Mouse (Mus musculus) neural tube, embryonic 14.5 days (tissue): ENCODE data around the gene Mvb12b. TPM values are rescaled to one million over a fixed set of nuclear protein-coding genes. Genes with fewer than 3 reads are reported as not detected.

Experiments
- ATAC-seq: fragments of 200-750 bp; cut with Nextera tagmentation; 2 replicates; pipeline ENCODE4 v1.8.0; 2017; ENCODE audit warnings: low read depth, mild to moderate bottlenecking, moderate TSS enrichment, moderate library complexity
- H3K27ac ChIP-seq: fragments of 300-500 bp; sonication (generic); 2 replicates; pipeline ENCODE4 v1.5.1; 2014; ENCODE audit warnings: low read depth, mild to moderate bottlenecking, control low read depth, low read length, moderate library complexity, mixed read lengths
- H3K27me3 ChIP-seq: fragments of 300-500 bp; sonication (generic); 2 replicates; pipeline ENCODE4 v1.6.1; 2014; ENCODE audit warnings: low read length; ENCODE audit not compliant: control insufficient read depth, insufficient read depth
- H3K36me3 ChIP-seq: fragments of 300-500 bp; sonication (generic); 2 replicates; pipeline ENCODE4 v1.6.1; 2014; ENCODE audit warnings: low read length, mixed read lengths; ENCODE audit not compliant: control insufficient read depth, insufficient read depth
- H3K4me1 ChIP-seq: fragments of 300-500 bp; sonication (generic); 2 replicates; pipeline ENCODE4 v1.6.1; 2014; ENCODE audit warnings: low read length; ENCODE audit not compliant: control insufficient read depth, insufficient read depth
- H3K4me2 ChIP-seq: fragments of 300-500 bp; sonication (generic); 2 replicates; pipeline ENCODE4 v1.6.1; 2014; ENCODE audit warnings: mild to moderate bottlenecking, low read depth, low read length, control low read depth
- H3K4me3 ChIP-seq: fragments of 300-500 bp; sonication (generic); 2 replicates; pipeline ENCODE4 v1.5.1; 2014; ENCODE audit warnings: low read depth, low read length, control low read depth, mixed read lengths
- H3K9ac ChIP-seq: fragments of 300-500 bp; sonication (generic); replicated peaks from 2 replicates; pipeline ENCODE4 v1.6.1; 2014; ENCODE audit warnings: low read depth, mild to moderate bottlenecking, control low read depth, low read length, mixed read lengths
- H3K9me3 ChIP-seq: fragments of 300-500 bp; sonication (generic); 2 replicates; pipeline ENCODE4 v1.6.1; 2016; ENCODE audit warnings: low read length; ENCODE audit not compliant: control insufficient read depth
- WGBS: fragments of 180-500 bp; shearing (Covaris S2); extraction: QIAGEN DNeasy Blood & Tissue Kit; methylation state at CpG from one replicate; pipeline ENCODE4 v1.1.7; 2014; 5-methylcytosine and 5-hydroxymethylcytosine counted together
- polyA plus RNA-seq: library from polyadenylated mRNA; unstranded; fragments of >200 nt; fragmentation: Nextera tagmentation; extraction: Ambion mirVana; gene quantifications from 2 replicates; pipeline ENCODE4 v1.2.1, GENCODE M21; 2014

Mvb12b gene
- polyA plus RNA-seq, 1 experiment from 2014 or later: 54.0 TPM

- ATAC-seq: peak; percentile 9; the same call in 1 of the 2 replicates
- no peaks in the 10 kb centered on the region for H3K27me3 ChIP-seq
- H3K27ac ChIP-seq: no peak overlapping the region
- 41% methylated on average over 23 of the region's 23 CpGs for WGBS
- H3K4me2 ChIP-seq: no peak overlapping the region
- H3K36me3 ChIP-seq: no peaks in the 10 kb centered on the region
- no peaks in the 10 kb centered on the region for H3K4me1 ChIP-seq
- H3K9me3 ChIP-seq: no peaks in the 10 kb centered on the region
- no peak overlapping the region for H3K9ac ChIP-seq
- no peak overlapping the region for H3K4me3 ChIP-seq
These were observed 198.4 kb downstream of the Mvb12b start for GRCm38 (mm10) chr2:33689155-33689879.

DNA sequence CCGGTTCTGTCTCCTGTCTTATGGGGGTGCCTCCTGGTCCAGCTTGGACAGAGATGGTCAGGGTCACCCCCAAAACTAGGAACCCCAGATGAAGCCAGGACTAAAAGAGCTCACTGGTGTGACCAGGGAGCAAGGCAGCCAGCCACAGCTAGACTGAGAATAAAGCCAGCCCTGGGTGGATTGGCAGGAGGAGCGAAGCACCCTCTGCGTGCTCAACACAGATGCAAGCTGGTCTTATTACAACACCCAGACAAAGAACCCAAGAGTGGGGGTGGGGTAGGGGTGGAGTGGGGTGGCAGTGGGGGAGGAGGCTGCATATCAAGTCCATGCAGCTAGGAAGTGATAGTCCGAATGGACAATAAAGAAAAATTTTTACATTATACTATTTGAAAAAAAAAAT lies 204.2 kb downstream of the Mvb12b start:
- no peak for ATAC-seq
- Histone ChIP-seq H3K27ac (no peak overlapping the region), H3K4me2 (no peak overlapping the region), H3K9ac (no peak overlapping the region), H3K4me3 (no peak overlapping the region), H3K27me3 (no peaks in the 10 kb centered on the region), H3K36me3 (no peaks in the 10 kb centered on the region), H3K9me3 (no peaks in the 10 kb centered on the region), H3K4me1 (no peaks in the 10 kb centered on the region)
- 40% methylated on average over 4 of the region's 4 CpGs for WGBS

DNA sequence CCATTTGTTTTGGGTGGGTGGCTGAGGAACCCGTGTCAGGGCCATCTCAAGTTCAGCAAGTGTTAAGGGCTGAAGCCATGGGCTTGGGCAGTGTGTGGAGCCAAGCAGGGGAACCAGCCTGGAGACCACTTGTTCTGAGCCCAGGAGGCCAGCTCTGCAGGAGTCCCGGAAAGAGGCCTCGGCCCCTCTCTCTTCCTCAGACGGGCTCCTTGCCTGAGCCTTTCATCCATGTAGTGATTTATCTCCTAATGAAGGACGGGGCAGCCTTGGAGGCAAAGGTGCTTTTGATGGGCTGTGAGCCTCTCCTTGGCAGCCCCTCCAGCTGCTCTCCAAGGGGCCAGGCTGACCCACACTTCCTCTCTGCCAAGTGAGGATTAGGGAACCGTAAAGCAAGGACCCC lies 204.7 kb downstream of the Mvb12b start:
- Histone ChIP-seq H3K27ac (no peak overlapping the region), H3K9ac (no peak overlapping the region), H3K9me3 (no peaks in the 10 kb centered on the region), H3K4me1 (no peaks in the 10 kb centered on the region), H3K36me3 (no peaks in the 10 kb centered on the region), H3K4me3 (no peak overlapping the region), H3K27me3 (no peaks in the 10 kb centered on the region), H3K4me2 (no peak overlapping the region)
- WGBS: 19% methylated on average over 6 of the region's 6 CpGs
- ATAC-seq: no peak

- no peak for ATAC-seq
- WGBS: 17% methylated on average over 4 of the region's 4 CpGs
- Histone ChIP-seq H3K9me3 (no peaks in the 10 kb centered on the region), H3K27me3 (no peaks in the 10 kb centered on the region), H3K4me3 (no peak overlapping the region), H3K27ac (no peak overlapping the region), H3K4me2 (no peak overlapping the region), H3K36me3 (no peaks in the 10 kb centered on the region), H3K4me1 (no peaks in the 10 kb centered on the region), H3K9ac (no peak overlapping the region)
These were observed 205.5 kb downstream of the Mvb12b start for GRCm38 (mm10) chr2:33682219-33682618.

Other genes with a start within 250 kb of the Mvb12b start
- 13.1 and 16.3 TPM in 2 replicates for gene Lmx1b, start 247.4 kb downstream of the Mvb12b start, polyA plus RNA-seq